Mouse (Mus musculus): ENCODE data around the gene Cdc40.

GRCm38 (mm10) chr10:40844546-40844945 lies 38.6 kb downstream of the Cdc40 start:
- TF ChIP-seq CTCF (IDR thresholded peaks at IDR 0.05; ENCODE audit: extremely low read depth, insufficient read length, insufficient replicate concordance, low read depth, low read length) = no peak
- TF ChIP-seq POLR2A (IDR thresholded peaks at IDR 0.05; ENCODE audit: low read depth, low read length) = no peak
